Mouse (Mus musculus) thymus, postnatal 4 days (tissue): ENCODE data around the gene Acap2.

ENCODE experiments used
- DNase-seq: peaks from one replicate; pipeline ENCODE4 v3.0.0; 2021

Gene Acap2

DNA sequence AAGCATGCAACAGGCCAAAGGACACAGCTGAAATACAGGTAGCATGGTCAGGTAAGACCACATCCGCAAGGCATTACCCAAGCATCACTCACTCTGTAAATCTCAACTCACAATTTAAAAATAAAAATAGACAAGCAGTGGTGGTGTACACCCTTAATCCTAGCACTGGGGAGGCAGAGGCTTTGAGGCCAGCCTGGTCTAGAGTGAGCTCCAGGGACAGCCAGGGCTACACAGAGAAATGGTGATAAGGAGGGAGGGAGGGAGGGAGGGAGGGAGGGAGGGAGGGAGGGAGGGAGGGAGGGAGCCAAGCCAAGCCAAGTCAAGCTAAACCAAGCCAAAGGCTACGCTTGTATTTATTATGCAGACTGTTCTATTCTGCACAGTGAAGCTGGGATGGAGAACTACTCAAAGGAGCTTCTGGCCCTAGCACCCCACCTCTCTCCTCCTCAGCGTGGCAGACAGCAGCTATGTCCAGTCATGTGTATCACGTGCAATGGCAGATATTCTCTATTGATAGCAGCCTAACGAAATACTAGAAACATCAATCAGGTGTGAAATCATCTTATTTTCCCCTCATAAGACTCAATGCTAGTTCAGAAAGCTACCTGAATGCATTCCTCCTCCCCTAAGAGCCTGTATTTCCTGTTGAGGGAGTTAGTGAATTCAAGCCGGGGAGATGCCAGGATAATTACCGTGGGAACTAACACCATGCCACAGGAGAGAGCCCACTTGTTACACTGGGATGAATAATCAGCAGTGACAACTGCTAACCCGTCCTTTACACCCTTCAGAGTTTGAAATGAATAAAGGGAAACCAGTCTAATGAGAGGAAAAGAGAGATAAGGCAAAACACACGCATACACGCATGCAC lies 33.8 kb downstream of the Acap2 start:
- DNase-seq = no peak

DNA sequence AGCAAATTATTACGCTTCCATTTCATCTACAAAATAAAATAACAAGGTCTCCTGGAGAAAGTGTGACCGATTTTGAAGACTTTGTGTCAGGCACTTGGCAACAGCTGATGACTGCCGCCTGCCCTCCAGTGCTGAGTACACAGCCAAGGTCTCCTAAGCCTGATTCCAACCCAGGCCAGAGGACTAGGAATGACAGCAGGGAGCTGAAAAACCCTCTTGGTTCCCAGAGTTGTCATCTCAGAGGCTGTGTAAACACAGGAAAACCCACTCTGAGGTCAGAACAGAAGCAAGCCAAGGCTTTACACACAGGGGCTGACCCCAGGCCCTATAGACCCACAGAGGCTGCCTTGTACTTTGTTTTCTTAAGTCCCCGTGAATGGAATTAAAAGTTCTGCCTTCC lies 35.1 kb downstream of the Acap2 start:
- DNase-seq = no peak

DNA sequence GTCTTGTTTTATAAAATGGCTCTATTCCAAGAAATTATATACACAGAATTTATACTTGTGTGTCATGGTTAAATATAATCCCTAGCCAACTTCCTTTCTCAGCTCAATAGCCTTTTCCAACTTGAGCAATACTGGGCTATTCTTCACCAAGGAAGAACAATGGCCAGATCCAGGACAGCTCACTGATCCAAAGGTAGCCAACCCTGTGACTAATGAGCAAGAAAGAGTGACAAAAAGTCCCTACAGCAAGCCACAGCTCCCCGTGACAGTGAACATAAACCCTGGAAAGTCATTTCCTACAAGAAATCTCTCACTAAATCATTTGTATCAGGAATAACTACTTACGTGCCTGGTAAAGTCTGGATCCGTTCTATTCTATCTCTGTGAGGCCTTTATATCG lies 35.6 kb downstream of the Acap2 start:
- no peak for DNase-seq

DNA sequence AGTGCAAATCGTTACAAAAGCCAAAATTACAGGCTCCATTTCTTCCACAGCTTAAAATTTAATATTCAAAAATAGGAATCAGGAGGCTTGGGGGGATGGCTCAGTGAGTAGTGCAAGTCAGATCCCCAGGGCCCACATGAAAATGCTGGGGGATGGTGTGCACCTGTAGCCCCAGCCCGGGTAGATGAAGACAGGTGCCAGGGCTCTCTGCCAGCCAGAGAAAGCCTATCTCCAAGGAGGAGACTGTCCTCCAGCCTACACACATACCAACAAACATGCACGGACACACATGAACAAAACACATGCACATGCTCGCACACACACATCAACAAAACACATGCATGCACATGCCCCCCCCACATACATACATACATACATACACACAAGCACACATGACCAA lies 36.9 kb downstream of the Acap2 start:
- no peak for DNase-seq

DNA sequence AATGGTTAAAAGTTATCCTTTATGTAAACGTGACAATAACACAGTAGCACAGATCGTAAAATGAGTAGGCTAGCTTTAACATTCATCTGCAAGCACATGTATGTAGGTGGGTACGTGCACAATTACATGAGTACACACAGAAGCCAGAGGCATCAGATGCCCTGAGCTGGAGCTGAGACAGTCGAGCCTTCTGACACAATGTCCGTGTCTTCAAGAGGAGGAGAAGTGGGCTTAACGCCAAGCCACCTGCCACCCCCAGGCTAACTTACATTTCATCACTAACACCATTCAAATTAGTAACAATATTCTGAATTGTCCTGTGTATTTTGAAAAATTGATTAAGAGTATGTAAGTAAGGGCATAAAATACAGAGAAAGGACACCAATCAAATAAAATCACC lies 40.6 kb downstream of the Acap2 start:
- no peak for DNase-seq

DNA sequence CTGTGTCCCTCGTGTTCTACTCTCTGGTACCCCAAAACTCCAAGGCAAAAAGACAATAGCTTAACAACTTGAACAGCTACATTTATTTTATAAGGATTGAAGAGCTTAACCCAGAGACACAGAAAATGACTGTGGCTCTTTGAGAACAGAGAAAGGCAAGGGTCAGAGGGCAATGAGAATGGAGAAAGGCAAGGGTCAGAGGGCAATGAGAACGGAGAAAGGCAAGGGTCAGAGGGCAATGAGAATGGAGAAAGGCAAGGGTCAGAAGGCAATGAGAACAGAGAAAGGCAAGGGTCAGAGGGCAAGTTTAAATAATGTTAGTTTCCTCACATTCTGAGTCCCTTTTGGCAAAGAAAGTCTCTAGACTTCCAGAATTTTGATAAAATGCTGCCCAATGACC lies 41.6 kb downstream of the Acap2 start:
- DNase-seq = no peak

DNA sequence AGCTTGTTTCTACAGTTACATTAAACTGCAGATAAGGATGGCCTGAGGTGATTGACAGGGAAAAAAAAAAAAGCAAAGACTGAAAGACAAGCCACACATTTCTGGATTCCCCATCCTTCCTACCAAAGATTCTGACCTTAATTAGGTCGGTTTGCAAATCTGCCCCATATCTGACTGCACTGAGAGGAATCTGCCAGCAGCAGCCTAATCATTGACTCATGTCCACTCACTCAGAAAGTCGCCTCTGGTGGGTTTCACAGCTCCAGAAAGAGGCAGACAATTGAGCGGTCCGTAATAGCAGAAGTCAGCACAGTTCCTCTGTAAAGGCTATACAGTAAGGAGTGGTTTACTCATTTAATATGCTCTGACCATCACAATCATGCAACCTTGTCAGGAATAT lies 51.2 kb downstream of the Acap2 start:
- no peak for DNase-seq

DNA sequence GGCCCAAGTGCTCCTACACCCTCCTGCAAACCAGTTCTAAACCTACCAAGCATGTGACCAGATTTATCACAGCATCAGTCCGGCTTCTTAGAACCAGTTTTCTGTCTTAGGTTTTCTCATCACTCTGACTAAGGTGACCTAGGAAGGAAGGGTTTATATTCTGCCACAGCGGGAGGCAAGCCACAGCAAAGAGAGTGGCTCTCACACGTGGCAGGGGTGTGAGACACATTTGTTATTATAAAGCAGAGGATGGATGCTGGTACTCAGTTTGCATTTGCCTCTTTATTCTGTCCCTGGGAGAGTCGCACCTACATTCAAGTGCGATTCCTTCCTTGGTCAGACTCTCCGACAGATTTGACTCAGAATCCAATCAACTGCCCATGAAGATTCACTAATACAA lies 52.2 kb downstream of the Acap2 start:
- DNase-seq = no peak

DNA sequence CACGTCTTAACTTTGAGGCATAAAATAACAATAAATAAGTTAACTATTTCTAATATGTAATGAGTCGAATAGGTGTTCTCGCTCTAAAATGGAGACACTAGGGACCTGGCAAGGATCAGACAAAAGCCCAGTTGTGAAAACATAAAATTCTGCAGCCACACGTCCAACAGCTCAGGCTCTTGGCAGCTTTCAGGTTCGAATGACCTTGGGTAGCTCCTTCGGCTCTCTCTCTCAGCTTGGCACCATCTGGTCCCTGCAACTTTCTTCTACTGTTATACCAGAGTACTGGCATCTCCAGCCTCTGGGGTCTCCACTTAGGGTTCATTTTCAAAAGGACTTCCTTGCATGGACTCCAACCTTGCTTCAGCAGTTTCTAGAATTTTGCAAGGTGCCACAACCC lies 53.3 kb downstream of the Acap2 start:
- DNase-seq = no peak

DNA sequence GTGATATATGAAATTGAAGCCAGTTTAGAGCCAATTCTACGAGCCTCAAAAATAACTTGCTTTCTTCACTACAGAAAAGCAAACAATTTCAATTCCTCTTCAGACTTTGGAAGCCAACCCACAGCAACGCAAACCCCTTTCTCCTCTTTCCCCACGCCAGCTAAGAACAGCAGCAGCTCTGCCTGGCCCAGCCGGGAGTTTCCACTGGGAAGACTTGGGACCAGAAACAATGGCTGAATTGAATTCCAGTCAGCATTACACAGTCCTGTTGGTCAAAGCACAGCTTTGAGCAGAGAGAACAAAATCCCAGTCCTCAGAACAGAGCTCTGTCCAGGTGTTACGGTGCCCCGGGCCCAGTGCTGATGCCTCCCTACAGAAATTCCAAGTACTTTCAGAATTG lies 59.1 kb downstream of the Acap2 start:
- DNase-seq = no peak

DNA sequence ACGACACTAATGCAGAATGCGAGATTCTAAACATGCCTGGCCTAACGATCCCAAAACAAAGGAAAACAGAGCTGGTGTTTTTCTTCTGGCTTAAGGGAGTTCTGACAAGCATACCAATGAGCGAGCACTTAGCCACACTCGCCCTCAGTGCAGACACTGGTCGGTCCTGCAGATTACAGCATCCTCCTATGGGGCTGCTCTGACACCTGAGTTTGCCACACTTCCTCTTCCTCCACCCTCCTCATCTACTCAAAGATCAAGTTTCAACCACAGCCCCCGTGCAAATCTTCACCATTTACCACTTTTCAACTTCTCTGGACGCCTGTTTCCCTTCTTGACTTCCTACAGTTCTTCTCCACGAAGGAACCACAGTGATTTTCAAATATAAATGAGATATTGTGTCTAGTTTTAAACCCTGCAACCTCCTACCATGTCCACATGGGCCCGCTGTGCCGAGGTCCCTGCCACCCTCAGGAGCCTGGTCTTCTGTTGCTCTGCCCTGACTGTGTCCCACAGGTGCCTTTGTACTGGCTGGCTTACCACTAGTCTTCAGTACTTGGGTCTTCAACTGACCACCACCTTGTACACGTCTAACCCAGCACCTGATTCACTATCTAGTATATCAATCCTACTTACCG lies 64.3 kb downstream of the Acap2 start:
- DNase-seq = no peak

DNA sequence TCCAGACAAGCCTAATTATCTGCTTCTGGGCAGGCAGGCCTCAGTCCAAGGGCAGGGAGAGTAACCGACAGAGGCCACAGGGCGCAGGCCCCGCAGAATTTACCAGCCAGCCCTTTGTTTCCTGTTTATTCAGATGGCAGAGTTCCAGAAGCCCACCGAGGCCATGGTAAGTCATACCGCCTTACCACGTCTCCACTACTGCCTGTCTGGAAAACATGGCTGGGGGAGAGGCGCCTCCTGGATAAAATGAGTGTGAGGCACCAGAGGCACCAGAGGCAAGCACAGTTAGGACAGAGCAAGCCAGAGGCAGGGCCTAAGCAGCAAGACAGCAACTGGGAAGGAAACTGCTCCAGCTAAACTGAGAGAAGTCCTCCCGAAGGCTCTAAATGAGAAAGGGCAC lies 65.5 kb downstream of the Acap2 start:
- DNase-seq = no peak

DNA sequence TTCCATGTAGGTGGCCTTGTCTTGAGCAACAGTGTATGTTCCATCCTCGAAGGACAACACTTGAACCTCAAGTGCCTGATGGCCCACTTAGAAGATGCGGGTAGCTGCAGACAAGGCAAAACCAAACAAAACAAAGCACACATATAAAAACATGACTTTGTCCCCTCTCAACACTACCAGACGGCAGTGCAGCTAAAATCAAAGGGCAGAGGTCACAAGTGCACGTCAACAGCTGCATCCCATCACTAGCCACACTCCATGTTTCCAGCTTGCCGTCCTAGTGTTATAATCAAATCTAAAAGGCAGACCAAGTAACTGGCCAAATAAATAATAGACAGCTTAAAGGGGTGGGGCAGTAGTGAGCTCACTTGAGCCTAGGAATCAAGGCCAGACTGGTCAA lies 69.5 kb downstream of the Acap2 start:
- no peak for DNase-seq

DNA sequence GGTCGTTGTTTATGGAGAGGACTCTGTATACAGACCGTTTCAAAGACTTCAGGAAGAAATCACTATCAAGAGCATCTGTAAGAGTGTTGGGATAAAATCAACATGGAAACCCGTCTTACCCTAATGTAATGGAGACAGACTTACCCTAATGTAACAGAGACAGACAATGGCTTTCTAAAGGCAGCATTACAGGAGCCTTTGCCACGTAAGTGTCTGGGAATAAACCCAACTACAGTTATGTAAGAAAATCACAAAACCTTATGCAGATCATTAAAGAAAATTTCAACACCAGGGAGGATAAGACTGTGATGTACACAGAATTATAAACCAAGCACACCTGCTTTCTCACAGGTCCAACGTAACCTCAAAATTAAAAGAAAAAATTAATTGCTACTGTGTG lies 72.9 kb downstream of the Acap2 start:
- DNase-seq = no peak

DNA sequence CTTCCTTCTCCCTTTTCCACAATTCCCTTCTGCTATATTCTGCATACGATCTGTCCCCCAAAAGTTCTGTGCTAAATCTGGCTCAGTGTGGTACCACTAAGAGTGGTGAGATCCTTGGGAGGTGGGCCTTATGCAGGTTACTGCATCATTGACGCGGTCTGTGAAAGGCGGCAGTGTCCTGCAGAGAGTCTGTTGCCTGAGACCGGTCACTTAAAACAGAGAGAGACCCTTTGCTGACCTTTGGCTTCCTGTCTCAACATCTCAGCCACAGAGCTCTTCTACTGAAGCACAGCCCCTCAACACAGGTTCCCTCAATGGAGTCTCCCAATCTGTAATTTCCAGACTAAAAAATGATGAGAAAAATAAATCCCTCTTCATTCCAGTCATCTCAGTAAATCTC lies 76.1 kb downstream of the Acap2 start:
- no peak for DNase-seq

DNA sequence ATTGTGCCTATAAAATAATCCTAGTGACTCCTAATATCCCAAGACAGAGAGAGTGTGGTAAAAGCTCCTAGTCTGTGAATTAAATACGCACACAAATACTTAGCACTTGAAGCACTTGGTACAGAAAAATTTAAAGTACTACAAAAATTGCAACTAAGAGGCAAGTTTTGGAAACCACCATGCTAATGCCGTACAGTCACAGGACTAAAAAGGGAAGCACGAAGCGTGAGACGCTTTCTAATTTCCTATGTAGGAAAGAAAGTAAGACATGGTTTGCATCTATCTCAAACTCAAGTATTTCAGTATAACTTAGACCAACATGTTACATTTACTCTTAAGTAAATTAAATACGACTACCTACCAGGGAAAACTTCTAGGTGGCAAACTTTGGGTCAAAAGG lies 79.4 kb downstream of the Acap2 start:
- no peak for DNase-seq

DNA sequence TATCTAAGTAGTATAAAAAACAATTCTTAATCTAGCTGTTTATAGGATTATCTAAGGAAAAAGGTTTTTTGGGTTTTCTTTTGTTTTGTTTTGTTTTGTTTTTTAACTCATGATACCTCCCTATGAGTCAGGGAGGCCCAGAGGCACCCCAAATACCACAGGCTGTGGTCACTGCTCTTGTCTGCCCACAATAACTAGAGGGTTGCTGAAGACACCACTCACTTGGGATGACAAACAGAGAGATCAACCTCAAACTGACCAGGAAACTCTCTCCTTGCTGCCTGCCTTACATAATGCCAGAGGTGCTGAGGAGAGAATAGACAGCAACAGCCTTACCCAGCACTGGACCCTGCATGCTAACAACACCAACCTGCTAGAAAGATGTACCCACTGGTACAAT lies 87.4 kb downstream of the Acap2 start:
- DNase-seq = no peak

DNA sequence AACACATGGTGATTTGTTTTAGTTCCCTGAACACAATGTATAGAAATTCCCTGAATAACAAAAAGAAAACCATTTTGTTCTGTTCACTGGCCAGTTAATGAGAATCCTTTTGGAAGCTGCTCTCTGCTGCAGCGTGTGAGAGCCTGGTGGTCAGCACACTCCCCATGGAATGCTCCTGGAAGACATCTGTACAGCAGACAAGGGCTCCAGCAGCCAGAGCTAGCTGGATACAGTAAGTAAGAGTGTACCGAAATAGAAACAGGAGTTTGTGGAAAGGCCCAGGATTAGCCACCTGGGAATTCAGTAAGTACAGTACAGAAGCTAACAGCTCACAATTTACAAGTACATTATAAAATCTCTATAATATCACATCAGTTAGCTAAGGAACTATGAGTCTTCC lies 99.7 kb downstream of the Acap2 start:
- no peak for DNase-seq

DNA sequence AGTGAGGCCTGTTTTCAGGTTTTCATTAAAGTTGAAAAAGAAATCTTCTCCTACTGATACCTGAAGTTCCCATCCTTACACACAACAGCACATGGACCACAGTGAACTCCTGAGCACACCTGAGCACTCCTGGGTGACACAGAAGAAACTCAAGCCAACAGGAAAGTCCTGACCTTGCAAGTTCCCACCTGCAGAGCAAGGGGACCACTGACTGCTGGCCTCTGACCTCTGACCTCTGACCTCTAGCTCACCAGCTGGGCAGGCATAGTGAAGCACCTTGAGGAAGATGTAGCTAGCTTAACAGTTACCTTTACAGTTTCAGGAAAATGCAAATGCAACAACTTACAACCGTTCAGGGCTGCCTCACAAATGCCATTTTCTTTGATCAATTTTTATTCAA lies 101.1 kb downstream of the Acap2 start:
- DNase-seq = no peak

DNA sequence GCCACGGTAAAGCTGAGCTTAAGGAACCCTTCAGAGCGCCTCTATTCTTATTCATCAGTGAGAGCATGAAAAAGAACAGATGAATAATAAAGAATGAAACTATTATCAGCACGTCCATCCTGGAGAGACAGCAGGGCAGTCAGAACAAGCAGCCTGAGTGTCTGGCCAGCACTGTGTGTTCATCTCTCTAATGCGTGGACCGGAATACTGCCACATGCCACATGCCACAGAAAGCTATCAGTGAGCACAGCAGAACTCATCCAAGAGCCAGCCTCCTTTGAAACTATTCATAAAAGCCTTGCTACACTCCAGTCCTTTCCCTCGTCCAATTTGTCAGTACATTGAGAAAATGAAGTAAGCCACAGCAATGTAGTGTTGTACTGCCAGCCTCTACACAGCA lies 107.0 kb downstream of the Acap2 start:
- DNase-seq = no peak

DNA sequence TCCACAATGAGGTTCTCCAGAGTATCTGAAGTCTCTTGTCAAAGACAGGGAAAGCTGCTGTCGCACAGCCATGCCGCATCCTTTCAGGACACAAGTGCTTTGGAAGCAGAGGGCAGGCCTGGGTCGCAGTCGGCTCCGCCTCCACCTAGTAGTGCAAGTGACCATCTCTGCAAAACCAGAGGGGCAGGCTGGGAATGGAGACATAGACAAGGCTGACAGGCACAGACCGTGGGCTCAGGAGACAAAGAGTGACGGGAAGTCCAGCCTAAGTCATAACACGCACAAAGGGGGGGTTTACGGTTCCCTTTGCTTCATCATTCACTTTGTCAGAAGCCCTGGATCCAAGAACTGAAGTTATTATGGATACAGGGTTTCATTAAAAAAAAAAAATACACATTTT lies 107.9 kb downstream of the Acap2 start:
- DNase-seq = no peak

DNA sequence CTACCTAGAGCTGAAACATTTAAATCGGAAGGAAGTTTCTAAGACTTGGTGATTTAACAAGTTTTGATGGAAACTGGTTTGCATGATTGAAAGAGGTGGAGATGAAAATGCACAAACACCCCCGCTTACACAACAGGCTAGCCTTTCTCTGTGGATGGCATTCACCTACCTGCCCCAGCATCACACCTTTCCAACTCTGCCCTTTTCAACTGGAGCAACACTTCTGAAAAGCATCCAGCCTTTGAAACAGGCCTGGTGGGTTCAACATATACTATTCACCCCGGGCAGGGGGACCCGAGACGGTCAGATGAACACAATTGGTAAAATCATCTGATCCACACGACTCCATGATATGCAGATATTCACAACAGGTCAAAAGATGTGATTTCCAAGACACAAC lies 119.2 kb downstream of the Acap2 start:
- DNase-seq = no peak

DNA sequence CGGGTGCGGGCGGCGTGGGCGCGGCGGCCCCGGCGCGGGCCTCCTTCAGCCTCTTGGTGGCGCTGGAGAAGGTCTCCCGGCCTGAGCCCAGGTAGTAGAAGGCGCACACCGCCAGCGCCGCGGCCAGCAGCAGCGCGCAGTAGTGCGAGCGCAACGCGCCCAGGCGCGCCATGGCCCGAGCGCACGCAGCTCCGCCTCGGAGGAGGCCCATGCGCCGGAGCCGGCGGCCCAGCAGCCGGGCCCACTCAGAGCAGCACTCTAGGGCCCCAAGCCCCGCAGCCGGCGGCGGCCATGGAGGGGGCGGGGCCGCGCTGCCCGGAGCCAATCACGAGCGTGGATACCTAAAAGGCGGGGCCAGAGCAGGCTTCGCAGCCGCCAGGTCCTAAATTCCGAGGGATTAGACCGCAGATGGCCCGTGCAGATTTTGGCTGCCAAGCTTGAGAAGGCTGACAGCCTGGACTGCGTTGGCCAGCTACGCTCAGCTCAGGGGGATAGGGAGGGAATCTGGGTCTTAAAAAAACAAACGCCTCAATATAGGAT lies 119.8 kb downstream of the Acap2 start, which contains the start of gene Xxylt1:
Gene Xxylt1, minus strand, starts transcription at position 308 of the 540 bp plus-strand sequence.
- DNase-seq = peak; percentile 96

DNA sequence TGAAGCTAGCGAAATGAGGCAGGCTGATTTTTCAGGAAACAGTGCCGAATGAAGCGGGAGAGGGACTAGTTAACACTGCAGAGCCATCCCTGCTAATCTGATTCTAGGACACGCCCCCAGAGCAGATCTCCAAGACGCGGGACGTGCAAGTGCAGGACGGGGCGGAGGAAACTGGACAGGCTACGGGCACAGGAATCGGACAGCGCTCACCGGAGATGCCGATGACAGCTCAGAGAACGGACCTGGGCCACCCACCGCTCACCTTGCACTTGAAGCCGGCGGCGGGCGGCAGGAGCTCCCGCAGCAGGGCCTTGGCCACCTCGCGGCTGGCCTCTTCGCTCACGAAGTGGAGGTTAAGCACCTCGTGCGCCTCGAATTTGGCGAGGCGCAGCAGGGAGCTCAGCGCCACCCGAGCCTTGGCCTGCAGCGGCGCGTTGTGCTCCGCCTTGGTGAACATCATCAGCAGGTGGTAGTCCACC lies 120.4 kb downstream of the Acap2 start:
- DNase-seq = no peak
